Mouse (Mus musculus): ENCODE data around the gene Psg16. TPM values are rescaled to one million over a fixed set of nuclear protein-coding genes. Genes with fewer than 3 reads are reported as not detected.

Gene Psg16
- total and polyA plus RNA-seq, 3 experiments: 0.27 TPM; not detected in 2

DNA sequence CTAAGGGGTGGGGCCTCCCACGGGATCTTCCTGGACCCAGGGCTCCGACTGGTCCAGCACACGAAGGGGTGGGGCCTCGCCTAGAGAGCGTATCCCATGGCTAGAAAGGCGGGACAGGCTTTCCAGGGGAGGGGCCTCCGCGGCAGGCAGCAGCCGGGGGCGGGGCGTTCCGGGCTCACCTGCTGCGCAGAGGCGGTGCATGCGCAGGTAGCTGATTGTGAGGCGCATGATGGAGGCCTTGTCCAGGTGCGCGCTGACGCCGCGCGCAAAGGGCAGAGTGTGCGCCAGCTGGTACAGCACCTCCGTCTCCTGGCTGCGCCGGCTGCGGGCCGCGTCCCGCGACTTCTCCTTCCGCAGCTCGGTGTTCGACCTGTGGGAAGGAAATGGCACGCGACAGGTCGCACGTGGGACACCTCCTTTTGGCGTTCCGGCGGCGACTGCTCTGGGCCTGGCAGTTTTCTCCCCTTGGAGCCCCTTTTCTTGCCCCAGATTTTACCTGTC lies 17.7 kb upstream of the Psg16 start:
- Histone ChIP-seq H3K27me3 (replicated peaks) (no peaks in the 10 kb centered on the region), H3K27ac (ENCODE audit: insufficient read depth, low read depth) (no peak overlapping the region), H3K9ac (ENCODE audit: insufficient read depth, low read depth) (no peak overlapping the region), H3K36me3 (replicated peaks in 1 of 2; ENCODE audit: control insufficient read depth in 1 of 2, insufficient read depth in 1 of 2, low read length in 1 of 2) (no peaks in the 10 kb centered on the region), H3K79me2 (replicated peaks; ENCODE audit: control insufficient read depth, extremely low read depth, insufficient read depth, poor library complexity, severe bottlenecking) (no peaks in the 10 kb centered on the region), H3K4me1 (ENCODE audit: control insufficient read depth in 1 of 2, insufficient read depth in 2 of 2) (peaks cover 12 to 41% of the 10 kb centered on the region in 2 experiments), H3K4me3 (replicated peaks in 1 of 3; ENCODE audit: low read depth in 2 of 3, low read length in 2 of 3, poor library complexity in 1 of 3) (no peak overlapping the region), H3K9me3 (replicated peaks; ENCODE audit: low read length) (peaks cover 9% of the 10 kb centered on the region), H3K4me2 (ENCODE audit: insufficient read depth, low read depth, poor library complexity, severe bottlenecking) (no peak overlapping the region)
- DNase-seq (ENCODE audit: extremely low read depth): no peak
- dilution Hi-C loops (cut with MboI; ENCODE audit: extremely low pct_ligation_motif_present, extremely low pct_unique_long_range_greater_than_20kb, low sequenced_read_pairs) (no loop called here), in situ Hi-C loops (cut with MboI; ENCODE audit: low pct_ligation_motif_present, low pct_unique_long_range_greater_than_20kb, low sequenced_read_pairs) (no loop called here)
- TF ChIP-seq MAZ (IDR thresholded peaks at IDR 0.05; ENCODE audit: low read depth, low read length) (no peak), HCFC1 (IDR thresholded peaks at IDR 0.05; ENCODE audit: low read depth, low read length) (no peak), NELFE (IDR thresholded peaks at IDR 0.05; ENCODE audit: low read depth, low read length) (no peak), USF2 (conservative IDR thresholded peaks at IDR 0.05; ENCODE audit: low read depth, low read length) (no peak), TCF12 (IDR thresholded peaks at IDR 0.05; ENCODE audit: low read depth, low read length) (no peak), MYC (IDR thresholded peaks at IDR 0.05; ENCODE audit: low read depth, low read length) (no peak), UBTF (IDR thresholded peaks at IDR 0.05; ENCODE audit: low read depth, low read length) (no peak), PAX5 (IDR thresholded peaks at IDR 0.05; ENCODE audit: low read length) (no peak), CTCF (conservative IDR thresholded peaks at IDR 0.05 in 1 of 2, IDR thresholded peaks at IDR 0.05 in 1 of 2; ENCODE audit: low read depth in 2 of 2, low read length in 2 of 2) (no peak), RAD21 (IDR thresholded peaks at IDR 0.05; ENCODE audit: low read depth, low read length) (no peak), E2F4 (IDR thresholded peaks at IDR 0.05; ENCODE audit: insufficient replicate concordance, low read depth, low read length) (no peak), MAFK (IDR thresholded peaks at IDR 0.05; ENCODE audit: insufficient replicate concordance, low read length) (no peak), JUN (IDR thresholded peaks at IDR 0.05; ENCODE audit: insufficient read depth, low read depth, low read length) (no peak), CHD2 (IDR thresholded peaks at IDR 0.05; ENCODE audit: low read length) (no peak), ZC3H11A (IDR thresholded peaks at IDR 0.05; ENCODE audit: low read depth, low read length) (no peak), JUND (conservative IDR thresholded peaks at IDR 0.05; ENCODE audit: low read depth, low read length) (no peak), EP300 (IDR thresholded peaks at IDR 0.05; ENCODE audit: low read length) (no peak), USF1 (IDR thresholded peaks at IDR 0.05; ENCODE audit: low read depth, low read length) (no peak), ZMIZ1 (IDR thresholded peaks at IDR 0.05; ENCODE audit: low read depth, low read length) (no peak)

DNA sequence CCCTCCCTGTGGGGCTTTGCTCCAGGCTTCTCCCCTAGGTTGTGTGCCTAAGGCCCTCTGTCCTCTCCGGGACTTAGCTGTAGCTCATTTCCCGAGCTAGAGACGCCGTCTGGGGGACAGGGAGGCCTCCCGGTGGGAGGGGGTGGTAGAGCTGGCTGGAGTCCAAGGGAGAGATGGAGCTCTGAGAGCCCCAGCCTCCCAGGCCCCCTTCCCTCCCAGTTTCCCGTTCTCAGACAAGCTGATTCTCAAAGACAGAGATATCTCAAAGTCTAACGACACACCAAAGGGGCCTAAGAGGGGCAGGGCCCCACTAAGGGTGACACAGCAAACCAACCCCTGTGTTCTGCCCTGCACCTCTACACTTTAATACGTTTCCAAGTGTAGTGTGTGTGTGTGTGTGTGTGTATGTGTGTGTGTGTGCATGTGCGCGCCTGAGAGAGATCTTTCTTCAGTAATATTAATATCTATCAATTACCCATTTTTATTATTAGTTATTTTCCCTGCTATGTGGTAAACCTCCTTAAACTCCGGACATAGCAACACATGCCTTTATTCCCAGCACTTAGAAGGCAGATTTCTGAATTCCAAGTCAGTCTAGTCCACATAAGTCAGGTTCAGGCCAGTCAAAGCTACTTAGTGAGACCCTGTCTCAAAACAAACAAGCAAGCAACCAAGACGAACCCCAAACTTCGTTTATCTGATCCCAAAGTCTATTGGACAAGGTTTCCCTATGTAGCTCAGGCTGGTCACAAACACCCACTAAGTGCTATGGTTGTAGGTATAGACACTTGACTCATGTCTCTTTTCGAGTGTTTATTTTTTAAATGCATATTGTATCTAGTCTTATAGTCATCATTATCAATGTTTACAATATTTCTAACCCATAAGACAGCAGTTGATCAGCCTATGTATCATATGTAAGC lies 17.0 kb upstream of the Psg16 start:
- Histone ChIP-seq H3K36me3 (replicated peaks in 1 of 2; ENCODE audit: control insufficient read depth in 1 of 2, insufficient read depth in 1 of 2, low read length in 1 of 2) (no peaks in the 10 kb centered on the region), H3K4me1 (ENCODE audit: control insufficient read depth in 1 of 2, insufficient read depth in 2 of 2) (peaks cover 12 to 37% of the 10 kb centered on the region in 2 experiments), H3K9me3 (replicated peaks; ENCODE audit: low read length) (peaks cover 9% of the 10 kb centered on the region), H3K4me2 (ENCODE audit: insufficient read depth, low read depth, poor library complexity, severe bottlenecking) (no peak overlapping the region), H3K27me3 (replicated peaks) (no peaks in the 10 kb centered on the region), H3K4me3 (replicated peaks in 1 of 3; ENCODE audit: low read depth in 2 of 3, low read length in 2 of 3, poor library complexity in 1 of 3) (no peak overlapping the region), H3K27ac (ENCODE audit: insufficient read depth, low read depth) (no peak overlapping the region), H3K9ac (ENCODE audit: insufficient read depth, low read depth) (no peak overlapping the region), H3K79me2 (replicated peaks; ENCODE audit: control insufficient read depth, extremely low read depth, insufficient read depth, poor library complexity, severe bottlenecking) (no peaks in the 10 kb centered on the region)
- no peak for DNase-seq (ENCODE audit: extremely low read depth)
- TF ChIP-seq ZC3H11A (IDR thresholded peaks at IDR 0.05; ENCODE audit: low read depth, low read length): no peak
- no peak for TF ChIP-seq CHD2 (IDR thresholded peaks at IDR 0.05; ENCODE audit: low read length)
- no peak for TF ChIP-seq SMC3 (IDR thresholded peaks at IDR 0.05; ENCODE audit: low read depth, low read length)
- no peak for TF ChIP-seq TCF12 (IDR thresholded peaks at IDR 0.05; ENCODE audit: low read depth, low read length)
- TF ChIP-seq JUN (IDR thresholded peaks at IDR 0.05; ENCODE audit: insufficient read depth, low read depth, low read length): no peak
- no peak for TF ChIP-seq MEF2A (IDR thresholded peaks at IDR 0.05; ENCODE audit: borderline replicate concordance, low read depth, low read length)
- no peak for TF ChIP-seq POLR2A (IDR thresholded peaks at IDR 0.05; ENCODE audit: low read depth, low read length)
- no peak for TF ChIP-seq CHD1 (IDR thresholded peaks at IDR 0.05; ENCODE audit: low read depth, low read length)
- no peak for TF ChIP-seq CTCF (conservative IDR thresholded peaks at IDR 0.05 in 1 of 2, IDR thresholded peaks at IDR 0.05 in 1 of 2; ENCODE audit: low read depth in 2 of 2, low read length in 2 of 2)
- in situ Hi-C loops (cut with MboI; ENCODE audit: low pct_ligation_motif_present, low pct_unique_long_range_greater_than_20kb, low sequenced_read_pairs): no loop called here
- dilution Hi-C loops (cut with MboI; ENCODE audit: extremely low pct_ligation_motif_present, extremely low pct_unique_long_range_greater_than_20kb, low sequenced_read_pairs): no loop called here
